Mouse (Mus musculus) bone marrow, adult 2 months (tissue): ENCODE data around the gene Slfnl1.

Experiments
- CTCF ChIP-seq: fragments of 200-500 bp; IDR thresholded peaks from 2 replicates; pipeline ENCODE4 v1.5.1; 2011; ENCODE audit warnings: low read length, control low read depth; ENCODE audit not compliant: control insufficient read depth, insufficient read depth
- POLR2A ChIP-seq: fragments of 200-500 bp; IDR thresholded peaks from 2 replicates; pipeline ENCODE4 v1.6.1; 2011; ENCODE audit warnings: low read depth, mild to moderate bottlenecking, control low read depth, low read length, borderline replicate concordance; ENCODE audit not compliant: control insufficient read depth

DNA sequence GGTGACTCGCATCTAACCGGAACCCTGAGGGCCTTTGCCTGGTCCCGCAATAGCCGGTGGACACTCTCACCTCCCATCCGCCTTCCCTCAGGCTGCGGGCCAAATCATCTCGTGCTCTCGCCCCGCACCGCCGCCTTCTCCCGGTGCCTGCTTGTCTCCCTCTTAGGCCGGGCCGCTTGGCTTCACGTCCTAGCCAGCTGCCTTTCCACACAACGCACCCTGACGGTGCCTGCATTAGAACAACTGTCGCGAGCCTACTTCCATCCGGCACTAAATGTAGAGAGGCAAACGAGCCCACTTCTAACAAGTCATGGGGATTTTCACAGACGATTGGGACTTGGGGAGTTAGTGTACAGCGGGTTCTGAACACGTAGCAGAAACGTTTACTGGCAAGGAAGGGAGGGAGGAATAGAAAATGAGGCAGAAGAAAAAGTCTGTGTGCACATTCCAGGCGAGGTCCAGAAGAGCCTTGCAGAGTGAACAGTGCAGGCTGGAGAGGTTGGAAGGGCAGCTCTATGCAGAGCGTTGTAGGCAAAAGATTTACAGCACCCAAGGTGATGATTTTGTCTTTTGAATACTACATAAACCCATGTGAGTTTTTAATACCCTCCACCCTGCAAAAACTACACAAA, 38.5 kb downstream of the Slfnl1 start:
- TF ChIP-seq POLR2A (no peak), CTCF (no peak)
